Mouse (Mus musculus): ENCODE data around the gene Grn. TPM values are rescaled to one million over a fixed set of nuclear protein-coding genes. Genes with fewer than 3 reads are reported as not detected.

Grn gene
- polyA plus RNA-seq, 1 experiment from 2014 or later = 58.1 TPM

GRCm38 (mm10) chr11:102475027-102475426, 44.9 kb downstream of the Grn start:
- H3K9me3 ChIP-seq (replicated peaks) = no peaks in the 10 kb centered on the region
- H3K27ac ChIP-seq = peak overlapping the region; percentile 70

GRCm38 (mm10) chr11:102478671-102479070, 48.6 kb downstream of the Grn start:
- Histone ChIP-seq H3K27ac (no peak overlapping the region), H3K4me1 (peaks cover 17% of the 10 kb centered on the region), H3K9ac (no peak overlapping the region), H3K4me2 (no peak overlapping the region), H3K36me3 (peaks cover 60% of the 10 kb centered on the region), H3K27me3 (replicated peaks) (no peaks in the 10 kb centered on the region), H3K9me3 (replicated peaks) (no peaks in the 10 kb centered on the region), H3K4me3 (no peak overlapping the region)
- no peak for ATAC-seq
- WGBS (ENCODE audit: insufficient replicate concordance) = 78% methylated on average over 3 of the region's 3 CpGs

More at GRCm38 (mm10) chr11:102475027-102475426, 44.9 kb downstream of the Grn start:
- H3K27me3 ChIP-seq (replicated peaks) = no peaks in the 10 kb centered on the region
- peaks cover 28% of the 10 kb centered on the region for H3K36me3 ChIP-seq
- H3K4me1 ChIP-seq = peaks cover 30% of the 10 kb centered on the region
- no peak overlapping the region for H3K4me2 ChIP-seq
- no peak overlapping the region for H3K4me3 ChIP-seq
- ATAC-seq = peak; percentile 53; the same call in 1 of the 2 replicates
- 50% methylated on average over 3 of the region's 3 CpGs for WGBS (ENCODE audit: insufficient replicate concordance)
- H3K9ac ChIP-seq = no peak overlapping the region; the same call in 1 of the 2 replicates

GRCm38 (mm10) chr11:102479581-102479980, 49.5 kb downstream of the Grn start:
- Histone ChIP-seq H3K27ac (peak overlapping the region; percentile 25; the same call in 1 of the 2 replicates), H3K27me3 (replicated peaks) (no peaks in the 10 kb centered on the region), H3K4me2 (no peak overlapping the region), H3K4me1 (peaks cover 17% of the 10 kb centered on the region), H3K4me3 (no peak overlapping the region), H3K9me3 (replicated peaks) (no peaks in the 10 kb centered on the region), H3K36me3 (peaks cover 67% of the 10 kb centered on the region), H3K9ac (no peak overlapping the region)
- no peak for ATAC-seq
- WGBS (ENCODE audit: insufficient replicate concordance) = 93% methylated on average over 23 of the region's 23 CpGs

GRCm38 (mm10) chr11:102480111-102480510, 50.0 kb downstream of the Grn start:
- Histone ChIP-seq H3K9me3 (replicated peaks) (no peaks in the 10 kb centered on the region), H3K27me3 (replicated peaks) (no peaks in the 10 kb centered on the region), H3K36me3 (peaks cover 72% of the 10 kb centered on the region), H3K4me3 (no peak overlapping the region), H3K4me1 (peaks cover 13% of the 10 kb centered on the region), H3K27ac (peak overlapping the region; percentile 25; the same call in 1 of the 2 replicates), H3K4me2 (no peak overlapping the region), H3K9ac (no peak overlapping the region)
- 89% methylated on average over 15 of the region's 15 CpGs for WGBS (ENCODE audit: insufficient replicate concordance)
- ATAC-seq = no peak

- no peak overlapping the region for H3K27ac ChIP-seq
Measured at GRCm38 (mm10) chr11:102480897-102481296, 50.8 kb downstream of the Grn start.

GRCm38 (mm10) chr11:102481779-102482178, 51.7 kb downstream of the Grn start:
- Histone ChIP-seq H3K36me3 (peaks cover 88% of the 10 kb centered on the region), H3K4me3 (no peak overlapping the region), H3K9ac (no peak overlapping the region), H3K4me2 (no peak overlapping the region), H3K27ac (no peak overlapping the region), H3K9me3 (replicated peaks) (no peaks in the 10 kb centered on the region), H3K27me3 (replicated peaks) (no peaks in the 10 kb centered on the region), H3K4me1 (0 out of 2 replicates have a peak, but pooled peaks cover 1% of the 10 kb centered on the region)
- ATAC-seq = no peak
- 49% methylated on average over 10 of the region's 10 CpGs for WGBS (ENCODE audit: insufficient replicate concordance)

More at GRCm38 (mm10) chr11:102480897-102481296, 50.8 kb downstream of the Grn start:
- Histone ChIP-seq H3K36me3 (peaks cover 79% of the 10 kb centered on the region), H3K9me3 (replicated peaks) (no peaks in the 10 kb centered on the region), H3K4me3 (no peak overlapping the region), H3K4me2 (no peak overlapping the region), H3K9ac (no peak overlapping the region; the same call in 1 of the 2 replicates), H3K27me3 (replicated peaks) (no peaks in the 10 kb centered on the region), H3K4me1 (0 out of 2 replicates have a peak, but pooled peaks cover 5% of the 10 kb centered on the region)
- ATAC-seq = no peak
- WGBS (ENCODE audit: insufficient replicate concordance) = 89% methylated on average over 4 of the region's 4 CpGs

Small RNA genes lying within 50 kb of the gene (microRNA-seq; reads per million reads assigned to microRNA genes)
- gene Mir6930 = not detected

Other genes starting within 250 kb of the Grn start
- gene Lsm12, start 245.0 kb upstream of the Grn start, polyA plus RNA-seq (2016; fragmentation: Nextera tagmentation; extraction: Ambion mirVana) = 84.3 and 85.8 TPM in 2 replicates
- gene G6pc3, start 240.7 kb upstream of the Grn start, polyA plus RNA-seq (2016; fragmentation: Nextera tagmentation; extraction: Ambion mirVana) = 18.0 and 19.7 TPM in 2 replicates
- 21.7 and 23.1 TPM in 2 replicates for gene Hdac5, start 200.1 kb upstream of the Grn start, polyA plus RNA-seq (2016; fragmentation: Nextera tagmentation; extraction: Ambion mirVana)
- gene BC030867, start 181.4 kb upstream of the Grn start, polyA plus RNA-seq (2016; fragmentation: Nextera tagmentation; extraction: Ambion mirVana) = 19.5 and 19.7 TPM in 2 replicates
- gene Asb16, start 161.6 kb upstream of the Grn start, polyA plus RNA-seq (2016; fragmentation: Nextera tagmentation; extraction: Ambion mirVana) = 0.05 TPM in 1 of 2 replicates, not detected in the other
- 28.4 and 28.9 TPM in 2 replicates for gene Tmub2, start 145.4 kb upstream of the Grn start, polyA plus RNA-seq (2016; fragmentation: Nextera tagmentation; extraction: Ambion mirVana)
- 7.3 and 7.5 TPM in 2 replicates for gene Atxn7l3, start 133.7 kb upstream of the Grn start, polyA plus RNA-seq (2016; fragmentation: Nextera tagmentation; extraction: Ambion mirVana)
- 97.2 and 98.8 TPM in 2 replicates for gene Ubtf, start 110.6 kb upstream of the Grn start, polyA plus RNA-seq (2016; fragmentation: Nextera tagmentation; extraction: Ambion mirVana)
- 913 and 972 TPM in 2 replicates for gene Slc4a1, start 64.1 kb upstream of the Grn start, polyA plus RNA-seq (2016; fragmentation: Nextera tagmentation; extraction: Ambion mirVana)
- gene Rundc3a, start 36.9 kb upstream of the Grn start, polyA plus RNA-seq (2016; fragmentation: Nextera tagmentation; extraction: Ambion mirVana) = 1.9 and 2.1 TPM in 2 replicates
- gene Slc25a39, start 22.4 kb upstream of the Grn start, polyA plus RNA-seq (2016; fragmentation: Nextera tagmentation; extraction: Ambion mirVana) = 365 and 367 TPM in 2 replicates
- gene Fam171a2, start 17.4 kb downstream of the Grn start, polyA plus RNA-seq (2016; fragmentation: Nextera tagmentation; extraction: Ambion mirVana) = 1.3 and 1.9 TPM in 2 replicates
- gene Itga2b, start 39.8 kb downstream of the Grn start, polyA plus RNA-seq (2016; fragmentation: Nextera tagmentation; extraction: Ambion mirVana) = 82.1 and 88.2 TPM in 2 replicates
- gene Gpatch8, start 126.1 kb downstream of the Grn start, polyA plus RNA-seq (2016; fragmentation: Nextera tagmentation; extraction: Ambion mirVana) = 25.8 and 26.5 TPM in 2 replicates
- 0.51 and 0.96 TPM in 2 replicates for gene Gm11627, start 149.1 kb downstream of the Grn start, polyA plus RNA-seq (2016; fragmentation: Nextera tagmentation; extraction: Ambion mirVana)
- 3.5 and 4.7 TPM in 2 replicates for gene Fzd2, start 174.1 kb downstream of the Grn start, polyA plus RNA-seq (2016; fragmentation: Nextera tagmentation; extraction: Ambion mirVana)
- gene Meioc, start 233.4 kb downstream of the Grn start, polyA plus RNA-seq (2016; fragmentation: Nextera tagmentation; extraction: Ambion mirVana) = 0.20 and 0.26 TPM in 2 replicates

Data from liver, embryonic 12.5 days (tissue).